Mouse (Mus musculus): ENCODE results near the gene Drosha.
"Not testable (repeated sequence)": the region's sequence is repeated elsewhere in the genome, so short reads cannot be mapped to it uniquely, and the experiment has no call there.

Gene Drosha

DNA sequence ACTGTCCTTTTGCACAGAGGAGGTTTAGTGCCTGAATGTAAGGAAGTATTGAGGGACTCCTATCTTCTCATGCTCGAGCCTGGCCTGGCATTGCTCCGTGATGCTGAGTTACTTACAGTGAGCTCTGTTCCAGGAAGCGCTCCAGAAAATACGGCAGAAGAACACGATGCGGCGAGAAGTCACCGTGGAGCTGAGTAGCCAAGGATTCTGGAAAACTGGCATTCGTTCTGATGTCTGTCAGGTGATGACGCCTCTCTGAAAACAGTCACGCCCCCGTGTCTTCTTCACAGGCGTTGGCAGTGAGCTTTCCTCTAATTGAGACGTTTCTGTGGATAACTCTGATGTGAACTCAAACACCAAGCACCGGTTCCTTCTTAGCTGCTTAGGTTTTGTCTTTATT, 60.2 kb downstream of the Drosha start:
- DNase-seq (ENCODE audit: low read depth, low spot score): no peak

DNA sequence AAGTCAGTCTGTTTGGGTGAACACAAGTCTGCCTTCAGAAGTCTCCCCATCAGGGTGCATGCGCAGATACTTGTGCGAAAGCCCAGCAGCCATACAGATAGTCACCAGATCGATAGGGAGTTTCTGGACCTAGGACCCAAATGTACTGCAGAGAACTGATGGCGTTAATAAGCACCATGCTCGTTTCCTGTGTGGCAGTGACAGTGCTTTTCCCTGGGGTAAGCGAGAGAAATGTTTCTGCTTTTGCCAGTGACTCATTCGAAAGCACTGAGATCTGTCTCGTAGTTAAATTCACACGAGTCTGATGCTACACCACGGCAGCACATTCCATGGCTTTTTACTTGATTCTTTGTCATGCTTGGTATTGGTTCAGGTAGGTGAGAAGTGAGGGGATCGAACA, 60.7 kb downstream of the Drosha start:
- DNase-seq (ENCODE audit: low read depth, low spot score): no peak

DNA sequence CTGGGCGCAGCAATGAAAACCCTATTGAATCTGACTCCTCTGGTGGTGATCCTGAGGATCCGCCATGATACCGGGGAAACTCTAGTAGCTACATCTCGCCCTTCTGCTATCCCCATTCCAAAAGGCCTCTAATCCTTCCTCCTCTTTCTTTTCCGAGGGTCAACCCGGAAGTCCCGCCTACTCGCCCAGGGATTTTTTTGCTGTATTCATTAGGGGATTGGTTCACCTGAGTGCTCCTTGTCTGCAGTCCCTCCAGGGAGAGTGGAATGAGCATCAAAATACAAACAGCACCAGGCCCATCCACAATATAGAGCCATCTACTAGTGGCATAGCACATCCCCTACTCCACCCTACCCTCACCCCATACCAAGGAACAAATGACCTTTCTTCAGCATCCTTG, 62.6 kb downstream of the Drosha start:
- DNase-seq (ENCODE audit: low read depth, low spot score): no peak

DNA sequence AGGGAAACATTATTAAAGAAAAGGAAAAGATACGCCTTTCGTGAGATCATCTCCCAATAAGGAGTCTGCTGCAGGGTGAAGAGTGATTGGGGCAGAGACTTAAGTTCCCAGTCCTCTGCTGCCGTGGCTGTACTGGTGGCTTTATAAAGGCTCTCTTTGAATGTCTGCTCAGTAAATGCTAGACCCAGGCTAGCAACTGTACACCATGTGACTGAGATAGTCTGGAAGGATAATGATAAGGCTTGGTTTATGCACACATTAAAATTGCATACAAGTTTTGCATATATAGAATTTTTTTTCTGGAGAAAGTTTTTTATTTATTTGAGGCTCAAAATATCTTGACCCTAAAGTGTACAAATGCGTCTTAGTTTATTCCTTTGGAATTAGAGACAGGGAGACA, 63.7 kb downstream of the Drosha start:
- DNase-seq (ENCODE audit: low read depth, low spot score): no peak

DNA sequence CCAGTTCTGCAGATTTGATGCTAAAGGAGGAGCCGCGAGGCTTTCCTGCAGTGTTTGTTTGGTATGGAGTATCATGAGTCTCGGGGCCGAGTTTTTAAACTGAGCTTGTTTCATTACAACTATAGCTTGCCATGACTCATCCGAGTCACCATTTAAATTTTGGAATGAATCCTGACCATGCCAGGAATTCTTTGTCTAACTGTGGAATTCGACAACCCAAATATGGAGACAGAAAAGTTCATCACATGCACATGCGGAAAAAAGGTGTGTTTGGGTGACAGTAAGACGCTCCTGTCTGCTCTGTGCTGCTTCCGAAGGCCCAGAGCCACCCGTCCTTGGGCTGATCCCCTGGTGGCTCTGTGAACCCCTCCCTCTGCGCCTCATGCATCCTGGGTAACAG, 65.3 kb downstream of the Drosha start:
- no peak for DNase-seq (ENCODE audit: low read depth, low spot score)

DNA sequence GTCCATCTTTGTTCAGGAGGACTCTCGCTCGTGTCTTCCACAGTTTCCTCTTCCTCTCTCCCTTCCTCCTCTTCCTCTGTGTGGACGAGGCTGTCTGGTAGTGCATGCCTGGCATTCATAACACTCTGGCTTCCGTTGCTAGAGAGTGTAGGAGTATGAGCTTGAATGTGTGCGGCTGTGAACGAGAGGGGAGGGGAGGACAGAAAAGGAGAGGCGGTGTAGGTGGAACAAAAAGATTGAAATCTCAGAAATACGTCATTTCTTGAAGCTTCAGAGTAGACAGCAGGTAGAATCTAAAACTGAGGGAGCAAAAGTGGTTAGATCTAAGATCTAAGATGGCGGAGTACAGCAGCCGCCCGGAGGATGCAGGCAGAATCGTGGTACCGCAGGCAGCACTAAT, 70.8 kb downstream of the Drosha start:
- DNase-seq (ENCODE audit: low read depth, low spot score): no peak

DNA sequence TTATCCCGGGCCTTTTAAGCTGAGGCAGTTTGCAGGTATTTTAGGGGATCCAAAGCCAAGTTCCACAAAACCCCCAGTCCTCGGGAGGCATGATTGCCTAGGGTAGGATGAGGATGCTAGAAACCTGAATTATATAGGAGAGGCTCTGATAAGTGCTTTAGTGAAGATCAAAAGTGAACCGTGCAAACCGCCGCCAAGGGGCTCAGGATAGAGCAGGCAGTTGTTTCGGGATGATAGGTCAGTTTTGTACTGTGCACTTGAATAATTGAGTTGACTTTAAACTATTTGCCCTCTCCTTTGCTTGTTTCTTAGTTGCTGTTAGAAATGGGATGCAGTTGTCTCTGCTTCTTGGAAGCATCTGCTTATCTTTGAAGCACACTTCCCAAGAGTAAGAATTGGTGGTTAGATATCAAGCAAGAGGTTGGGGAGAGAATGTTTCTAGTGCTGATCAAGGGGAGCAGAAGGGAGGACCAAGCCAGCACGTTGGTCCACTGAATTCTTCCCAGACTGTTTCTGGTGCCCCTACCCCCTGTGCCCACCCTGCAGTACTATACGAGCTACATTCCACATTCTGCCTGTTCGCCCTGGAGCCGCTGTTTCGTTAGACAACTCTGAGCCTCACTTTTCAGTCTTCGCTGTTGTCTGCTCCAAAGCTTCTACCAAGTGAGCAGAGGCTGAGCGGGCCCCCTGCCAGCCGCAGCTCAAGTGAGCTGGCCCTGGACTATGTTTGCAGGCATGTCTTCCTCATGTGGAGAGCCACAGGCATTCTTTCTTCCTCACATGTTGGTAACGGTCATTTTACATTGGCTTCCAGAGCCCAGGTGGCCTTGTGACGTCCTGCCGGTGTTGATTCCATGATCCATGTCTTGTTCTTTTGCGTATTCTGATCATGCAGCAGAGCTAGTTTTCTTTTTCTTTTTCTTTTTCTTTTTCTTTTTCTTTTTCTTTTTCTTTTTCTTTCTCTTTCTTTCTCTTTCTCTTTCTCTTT, 71.7 kb downstream of the Drosha start:
- no peak for DNase-seq (ENCODE audit: low read depth, low spot score)

DNA sequence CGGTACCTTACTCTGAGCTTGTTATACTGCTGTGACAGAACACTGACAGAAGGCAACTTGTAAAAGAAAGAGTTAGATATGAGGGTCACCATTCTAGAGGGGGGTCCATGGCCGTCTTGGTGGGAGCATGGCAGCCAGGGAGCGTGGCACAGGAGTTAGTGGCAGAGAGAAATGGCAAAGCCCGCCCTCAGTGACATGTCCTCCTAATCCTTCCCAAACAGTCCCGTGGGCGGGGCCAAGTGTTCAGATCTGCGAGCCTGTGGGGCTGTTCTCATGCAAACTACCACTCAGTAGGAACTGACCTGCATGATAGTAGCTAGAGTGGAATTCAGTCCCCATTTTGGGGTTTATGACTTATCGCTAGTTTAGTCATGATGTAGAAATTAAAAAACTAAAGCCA, 73.2 kb downstream of the Drosha start:
- no peak for DNase-seq (ENCODE audit: low read depth, low spot score)

DNA sequence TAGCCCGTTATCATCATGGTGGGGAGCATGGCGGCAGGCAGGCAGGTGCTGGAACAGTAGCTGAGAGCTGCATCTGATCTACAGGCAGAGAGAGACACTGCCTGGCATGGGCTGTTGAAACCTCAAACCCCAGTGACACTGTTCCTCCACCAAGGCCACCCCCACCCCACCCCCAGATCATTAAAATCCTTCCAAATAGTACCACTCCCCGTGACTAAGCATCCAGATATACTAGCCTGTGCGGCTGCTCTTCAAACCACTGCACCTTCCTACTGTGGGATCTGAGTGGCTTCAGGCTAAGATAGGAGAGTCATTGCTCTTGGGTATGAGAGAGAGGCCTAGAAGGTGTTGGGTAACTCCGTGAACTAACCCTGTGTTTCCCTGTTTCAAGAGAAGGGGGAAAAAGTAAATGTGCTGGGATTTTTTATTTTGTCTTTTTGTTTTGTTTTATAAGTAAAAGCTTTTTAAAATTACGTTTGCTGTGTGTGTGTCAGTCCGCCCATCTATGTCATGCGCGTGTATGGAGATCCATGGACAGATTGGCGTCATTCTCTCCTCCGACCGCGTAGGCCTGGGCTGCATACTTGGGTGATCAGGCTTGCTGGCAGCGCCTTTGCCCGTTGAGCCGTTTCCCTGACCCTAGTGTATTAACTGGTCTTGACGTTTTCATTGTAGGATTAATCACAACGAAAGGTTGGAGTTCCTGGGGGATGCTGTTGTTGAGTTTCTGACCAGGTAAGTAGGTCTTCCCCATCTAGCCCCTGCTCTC, 76.0 kb downstream of the Drosha start:
- no peak for DNase-seq (ENCODE audit: low read depth, low spot score)

DNA sequence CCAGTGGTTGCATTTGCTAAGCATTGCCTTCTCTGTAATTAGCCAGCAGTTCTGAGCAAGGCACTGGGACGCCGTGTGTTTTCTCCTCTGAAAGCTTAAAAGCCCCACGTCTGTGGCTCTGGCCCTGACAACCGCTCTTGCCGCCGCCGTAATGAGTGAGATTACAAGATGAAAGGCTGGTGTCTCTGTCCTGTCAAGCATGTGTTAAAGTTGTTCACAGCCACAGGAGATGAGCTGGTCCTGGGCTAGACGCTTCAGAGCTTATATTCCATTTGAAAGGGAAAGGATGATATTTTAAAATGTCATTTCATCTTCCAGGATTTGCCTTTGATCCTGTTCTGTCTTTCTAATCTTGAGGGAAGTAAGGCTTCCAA, 76.6 kb downstream of the Drosha start:
- no peak for DNase-seq (ENCODE audit: low read depth, low spot score)

DNA sequence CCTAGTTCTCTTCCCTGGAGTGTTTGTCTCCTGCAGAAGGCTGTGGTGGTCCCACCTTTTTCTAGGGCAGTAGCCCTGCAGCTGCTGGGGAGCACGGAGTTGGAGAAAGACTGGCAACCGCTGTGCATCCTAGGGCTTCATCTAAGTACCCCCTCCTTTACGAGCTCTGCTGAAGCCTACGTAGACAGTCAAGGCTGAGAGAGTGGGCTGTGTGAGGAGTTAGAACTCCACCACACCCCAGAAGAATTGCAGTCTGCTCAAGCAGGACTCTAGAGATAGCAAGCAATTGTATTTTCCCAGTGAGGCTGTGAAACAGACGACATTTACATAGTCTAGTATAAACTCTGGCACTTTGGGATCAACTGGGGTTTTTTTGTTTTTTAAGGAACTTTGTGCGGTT, 79.8 kb downstream of the Drosha start:
- peak; percentile 50 for DNase-seq (ENCODE audit: low read depth, low spot score)

DNA sequence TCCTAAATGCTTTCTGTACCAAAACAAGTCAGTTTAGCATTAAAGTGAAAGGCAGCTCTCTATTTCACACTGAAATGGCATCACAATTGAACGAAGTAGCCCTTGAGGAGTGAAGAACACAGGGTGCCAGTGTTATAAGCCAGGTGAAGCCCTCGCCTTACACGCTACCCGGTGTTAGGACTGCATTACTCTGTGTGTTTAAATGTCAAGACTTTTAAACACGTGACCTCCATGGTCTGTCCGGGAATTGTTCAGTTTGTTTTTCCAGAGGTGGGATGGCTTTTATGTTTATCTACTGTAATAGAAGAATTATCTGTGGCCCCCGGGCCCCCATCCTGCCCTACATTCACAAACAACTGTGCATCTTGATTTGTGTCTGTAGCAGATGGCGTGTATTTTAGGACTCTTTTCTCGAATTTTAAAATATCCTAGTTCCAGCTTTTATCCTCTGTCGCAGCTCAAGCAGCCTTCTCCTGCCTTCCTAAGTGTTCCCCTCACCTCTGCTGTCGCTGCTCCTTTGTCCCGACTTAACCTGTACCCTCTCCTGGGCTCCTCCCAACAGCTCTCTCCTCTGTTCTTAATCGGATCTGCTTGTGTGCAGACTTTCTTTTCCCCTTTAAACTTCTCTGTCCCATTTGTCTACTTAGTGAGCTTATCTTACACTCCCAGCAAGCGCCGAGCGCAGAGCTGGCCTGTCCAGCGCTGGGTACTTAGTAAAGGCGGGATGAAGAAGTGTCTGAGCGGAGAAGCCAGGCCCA, 83.5 kb downstream of the Drosha start:
- DNase-seq (ENCODE audit: low read depth, low spot score): peak; percentile 46

DNA sequence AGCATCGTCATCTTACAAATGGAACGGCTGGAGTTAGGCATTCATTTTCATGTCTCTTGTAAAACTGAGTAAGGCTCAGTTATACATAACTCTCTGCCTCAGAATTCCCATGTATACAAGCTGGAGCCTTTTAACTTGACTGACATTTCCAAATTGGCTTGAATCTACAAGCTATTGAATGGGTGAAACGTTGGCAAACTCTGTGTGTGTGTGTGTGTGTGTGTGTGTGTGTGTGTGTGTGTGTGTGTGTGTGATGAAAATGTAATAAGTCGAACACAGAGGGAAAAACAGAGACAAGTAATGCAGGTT, 84.1 kb downstream of the Drosha start:
- no peak for DNase-seq (ENCODE audit: low read depth, low spot score)

DNA sequence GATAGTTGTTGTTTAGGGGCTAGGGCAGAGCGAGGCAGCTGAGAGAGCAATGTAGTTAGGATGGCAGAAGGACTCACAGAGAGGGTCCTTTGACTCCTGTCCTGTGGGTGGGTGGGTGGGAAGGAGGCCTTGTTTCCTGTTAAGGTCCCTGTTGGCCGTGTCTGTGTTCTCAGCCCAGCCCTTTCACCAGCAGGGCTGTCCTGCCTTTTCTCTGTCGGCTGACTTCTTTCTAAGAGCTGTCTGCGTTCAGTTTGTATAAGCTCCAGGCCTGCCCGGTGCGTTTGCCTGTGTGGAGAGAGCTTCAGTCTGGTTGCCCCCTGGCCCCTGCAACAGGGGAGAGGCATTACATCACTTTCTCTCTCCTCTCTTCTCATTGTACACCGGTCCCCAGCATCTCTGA, 84.6 kb downstream of the Drosha start:
- no peak for DNase-seq (ENCODE audit: low read depth, low spot score)

DNA sequence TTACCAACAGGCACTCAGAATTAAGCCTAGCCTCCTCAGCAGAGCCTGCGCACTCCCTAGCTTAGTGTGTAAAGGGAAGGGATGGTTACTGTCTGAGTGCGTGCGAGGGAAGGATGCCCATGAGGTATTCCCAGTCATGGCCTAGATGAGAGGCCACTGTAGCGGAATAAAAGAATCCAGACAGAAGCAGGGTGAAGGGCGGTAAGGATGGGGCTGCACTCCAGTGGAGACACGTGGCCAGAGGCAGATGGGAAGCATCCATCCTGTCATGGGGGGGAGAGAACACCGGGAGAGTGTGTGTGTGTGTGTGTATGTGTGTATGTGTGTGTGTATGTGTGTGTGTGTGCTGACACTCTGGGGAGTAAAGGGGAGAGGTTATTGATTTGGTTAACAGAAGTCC, 86.5 kb downstream of the Drosha start:
- DNase-seq (ENCODE audit: low read depth, low spot score): no peak

DNA sequence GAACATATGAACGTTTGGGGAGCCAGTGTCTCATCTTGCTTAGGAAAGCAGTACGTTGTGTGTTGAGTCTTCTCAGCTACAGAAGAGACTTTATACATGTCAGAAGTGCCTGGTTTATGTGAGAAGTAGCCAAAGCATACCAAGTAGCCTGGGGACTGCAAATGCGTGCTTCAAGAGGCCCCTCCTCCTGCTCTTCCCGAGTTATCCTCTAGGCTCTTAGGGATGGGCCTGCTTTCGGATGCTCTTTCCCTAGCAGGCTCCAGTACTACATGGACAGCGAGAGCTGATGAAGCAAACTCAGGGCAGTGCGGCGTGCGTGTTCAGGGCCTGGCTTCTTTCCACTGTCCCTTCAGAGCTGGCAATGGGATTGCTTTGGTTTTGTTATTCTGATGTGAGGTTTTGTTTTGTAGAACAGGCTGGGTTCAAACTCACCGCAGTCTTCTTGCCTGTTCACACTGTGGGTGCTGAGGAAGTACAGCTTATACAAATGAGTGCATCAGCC, 91.8 kb downstream of the Drosha start:
- DNase-seq (ENCODE audit: low read depth, low spot score): no peak

DNA sequence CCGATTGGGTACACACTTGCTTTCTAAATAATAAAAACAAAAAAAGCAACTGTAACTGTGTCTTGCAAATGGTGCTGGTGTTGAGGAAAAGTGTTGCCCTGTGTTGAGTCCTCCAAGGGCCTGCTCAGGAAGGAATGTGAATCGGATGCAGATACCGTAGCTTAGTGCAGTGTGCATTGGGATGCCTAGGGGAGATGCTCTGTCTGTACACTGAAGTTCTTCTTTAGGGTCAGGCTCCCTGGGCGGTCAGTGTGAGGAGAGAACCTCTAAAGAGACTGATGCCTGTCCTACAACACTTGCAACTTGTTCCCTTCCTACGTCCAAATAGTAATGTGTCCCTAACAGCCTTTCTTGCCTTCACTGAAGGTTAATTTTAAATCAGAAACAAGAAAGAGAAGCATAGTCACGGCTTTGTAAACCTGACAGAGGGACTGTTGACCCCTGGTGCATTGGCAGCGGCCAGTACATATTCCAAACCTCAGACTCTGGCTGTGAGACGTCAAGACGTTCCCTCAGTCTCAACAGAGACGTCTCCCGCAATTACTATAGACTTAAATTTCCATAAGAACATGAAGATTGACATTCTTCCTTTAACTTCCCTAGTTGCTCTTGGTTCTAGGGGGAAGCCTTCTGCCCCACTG, 94.8 kb downstream of the Drosha start:
- DNase-seq (ENCODE audit: low read depth, low spot score): not testable (repeated sequence)

DNA sequence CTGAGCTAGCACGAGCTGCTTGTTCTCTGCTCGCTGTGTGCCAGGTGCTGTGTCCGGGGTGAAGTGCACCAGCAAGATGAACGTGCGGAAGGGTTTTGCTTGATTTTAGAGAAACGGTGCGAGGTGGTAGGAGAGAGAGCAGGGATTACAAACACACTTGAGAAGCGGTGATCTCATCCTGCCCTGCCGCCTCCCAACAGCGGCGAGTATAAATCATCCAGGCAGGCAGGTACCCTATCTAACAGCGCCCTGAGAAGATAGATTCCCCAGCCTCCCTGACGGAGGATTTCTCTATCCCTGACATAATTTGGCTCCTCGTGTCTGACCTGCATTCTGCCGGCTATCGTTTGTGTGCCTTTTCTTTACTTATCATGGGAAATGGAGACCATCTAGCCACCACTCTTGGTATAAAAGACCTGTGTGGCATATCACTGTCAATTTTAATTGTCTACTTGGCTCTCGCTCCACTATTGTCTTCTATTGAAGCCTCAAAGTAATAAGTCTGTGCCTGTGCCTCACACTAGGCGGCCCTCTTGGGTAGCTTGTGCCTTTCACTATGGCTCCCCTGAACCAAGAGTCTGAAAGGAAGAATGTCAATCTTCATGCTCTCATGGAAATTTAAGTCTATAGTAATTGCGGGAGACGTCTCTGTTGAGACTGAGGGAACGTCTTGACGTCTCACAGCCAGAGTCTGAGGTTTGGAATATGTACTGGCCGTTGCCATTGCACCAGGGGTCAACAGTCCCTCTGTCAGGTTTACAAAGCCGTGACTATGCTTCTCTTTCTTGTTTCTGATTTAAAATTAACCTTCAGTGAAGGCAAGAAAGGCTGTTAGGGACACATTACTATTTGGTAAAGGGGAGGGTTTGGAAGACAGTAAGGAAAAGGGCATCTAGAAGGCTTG, 95.6 kb downstream of the Drosha start:
- no peak for DNase-seq (ENCODE audit: low read depth, low spot score)

DNA sequence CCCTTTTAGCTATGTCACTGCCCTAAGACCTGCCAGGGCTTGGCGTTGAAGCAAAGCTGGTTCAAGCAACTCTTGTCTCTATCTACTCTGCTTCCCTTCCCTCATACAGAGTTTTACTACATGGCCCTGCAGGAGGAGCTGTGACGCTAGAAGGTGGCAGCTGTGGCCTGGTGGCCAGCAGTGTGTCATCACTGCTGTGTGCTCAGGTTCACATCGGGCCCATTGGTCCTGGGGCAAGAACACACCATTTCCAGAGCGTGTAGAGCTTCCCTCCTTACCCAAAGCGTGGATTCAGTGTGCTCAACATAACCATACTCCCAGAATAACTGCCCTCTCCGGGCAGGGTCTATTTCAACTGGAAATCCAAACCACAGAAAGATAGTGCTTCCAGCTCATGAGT, 97.3 kb downstream of the Drosha start:
- no peak for DNase-seq (ENCODE audit: low read depth, low spot score)

DNA sequence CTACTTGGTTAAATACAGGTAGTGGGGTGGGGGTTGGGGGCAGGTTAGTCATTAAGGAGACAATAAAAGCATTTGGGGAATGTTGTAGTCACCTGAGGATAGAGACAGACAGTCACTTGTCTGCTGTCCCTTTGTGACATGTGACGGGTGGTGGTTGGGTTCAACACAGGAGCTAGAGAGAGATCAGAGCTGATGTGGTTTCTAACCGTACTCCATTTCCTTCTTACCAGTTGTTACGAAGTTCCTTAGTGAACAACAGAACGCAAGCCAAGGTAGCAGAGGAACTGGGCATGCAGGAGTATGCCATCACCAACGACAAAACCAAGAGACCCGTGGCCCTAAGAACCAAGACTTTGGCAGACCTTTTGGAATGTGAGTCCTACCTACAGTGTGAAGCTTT, 99.2 kb downstream of the Drosha start:
- DNase-seq (ENCODE audit: low read depth, low spot score): no peak

DNA sequence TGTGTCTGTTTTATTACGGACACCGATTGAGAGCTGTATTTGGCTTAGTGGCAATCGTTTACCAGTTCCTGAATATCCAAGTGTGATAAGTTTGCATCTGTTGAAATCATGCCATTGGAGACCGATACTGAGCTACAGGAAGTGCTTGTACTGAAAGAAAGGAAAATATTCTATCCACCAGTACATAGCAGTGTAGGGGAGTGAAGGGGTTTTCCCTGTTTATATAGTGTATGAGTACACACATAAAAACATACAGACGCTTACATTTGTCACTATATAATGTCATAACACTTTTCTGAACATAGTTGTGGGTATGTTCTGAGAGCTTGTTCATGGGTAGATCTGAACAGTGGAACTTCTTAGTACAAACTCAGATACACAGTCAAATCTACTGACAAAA, 106.9 kb downstream of the Drosha start:
- no peak for DNase-seq (ENCODE audit: low read depth, low spot score)
